Mouse (Mus musculus) liver, embryonic 16.5 days (tissue): Measurements from ENCODE around the gene Klhl35. TPM values are rescaled to one million over a fixed set of nuclear protein-coding genes. Genes with fewer than 3 reads are reported as not detected.

Source experiments
- ATAC-seq: fragments of 200-750 bp; cut with Nextera tagmentation; 2 replicates; pipeline ENCODE4 v1.8.0; 2017; ENCODE audit warnings: low read depth, mild to moderate bottlenecking, moderate number of reproducible peaks, moderate library complexity
- H3K27ac ChIP-seq: fragments of 300-500 bp; sonication (generic); 2 replicates; pipeline ENCODE4 v1.5.1; 2014; ENCODE audit warnings: mild to moderate bottlenecking, low read length
- H3K27me3 ChIP-seq: fragments of 300-500 bp; sonication (generic); 2 replicates; pipeline ENCODE4 v1.6.1; 2014; ENCODE audit warnings: low read depth, low read length, mixed read lengths; ENCODE audit not compliant: control insufficient read depth, insufficient read depth
- H3K36me3 ChIP-seq: fragments of 300-500 bp; sonication (generic); 2 replicates; pipeline ENCODE4 v1.6.1; 2014; ENCODE audit warnings: mild to moderate bottlenecking; ENCODE audit not compliant: control insufficient read depth, insufficient read depth
- H3K4me1 ChIP-seq: fragments of 300-500 bp; sonication (generic); 2 replicates; pipeline ENCODE4 v1.6.1; 2014; ENCODE audit warnings: low read depth, low read length, mixed read lengths; ENCODE audit not compliant: control insufficient read depth
- H3K4me2 ChIP-seq: fragments of 300-500 bp; sonication (generic); 2 replicates; pipeline ENCODE4 v1.6.1; 2014; ENCODE audit warnings: low read depth, low read length, mixed read lengths
- H3K4me3 ChIP-seq: fragments of 300-500 bp; sonication (generic); 2 replicates; pipeline ENCODE4 v1.5.1; 2014; ENCODE audit warnings: low read depth, mild to moderate bottlenecking, low read length
- H3K9ac ChIP-seq: fragments of 300-500 bp; sonication (generic); 2 replicates; pipeline ENCODE4 v1.6.1; 2014; ENCODE audit warnings: low read depth, low read length
- H3K9me3 ChIP-seq: fragments of 300-500 bp; sonication (generic); replicated peaks from 2 replicates; pipeline ENCODE4 v1.6.1; 2016; ENCODE audit warnings: low read length; ENCODE audit not compliant: control insufficient read depth
- WGBS: fragments of 180-500 bp; shearing (Covaris S2); extraction: QIAGEN DNeasy Blood & Tissue Kit; methylation state at CpG from one replicate; pipeline ENCODE4 v1.1.7; 2014; ENCODE audit not compliant: insufficient replicate concordance; 5-methylcytosine and 5-hydroxymethylcytosine counted together
- polyA plus RNA-seq: library from polyadenylated mRNA; unstranded; fragments of >200 nt; fragmentation: Nextera tagmentation; extraction: Ambion mirVana; gene quantifications from 2 replicates; pipeline ENCODE4 v1.2.1, GENCODE M21; 2015

Klhl35 gene
- polyA plus RNA-seq, 1 experiment from 2014 or later: not detected

GRCm38 (mm10) chr7:99459888-99460652 is 5.7 kb upstream of the Klhl35 start:
- Histone ChIP-seq H3K27me3 (no peaks in the 10 kb centered on the region), H3K4me1 (no peaks in the 10 kb centered on the region), H3K27ac (no peak overlapping the region), H3K9ac (no peak overlapping the region), H3K4me3 (no peak overlapping the region), H3K4me2 (no peak overlapping the region), H3K9me3 (no peaks in the 10 kb centered on the region), H3K36me3 (no peaks in the 10 kb centered on the region)
- ATAC-seq: no peak
- 72% methylated on average over 15 of the region's 15 CpGs for WGBS

GRCm38 (mm10) chr7:99463120-99463519 is 2.7 kb upstream of the Klhl35 start:
- Histone ChIP-seq H3K9ac (no peak overlapping the region), H3K4me1 (peaks cover 3% of the 10 kb centered on the region), H3K36me3 (no peaks in the 10 kb centered on the region), H3K4me3 (no peak overlapping the region), H3K4me2 (no peak overlapping the region), H3K27ac (no peak overlapping the region), H3K9me3 (no peaks in the 10 kb centered on the region), H3K27me3 (peaks cover 17% of the 10 kb centered on the region)
- ATAC-seq: no peak
- WGBS: 39% methylated on average over 2 of the region's 2 CpGs

- no peak; the same call in 1 of the 2 replicates for ATAC-seq
- H3K27ac ChIP-seq: peak overlapping the region; percentile 65
- H3K4me1 ChIP-seq: peaks cover 16% of the 10 kb centered on the region
- 7% methylated on average over 11 of the region's 11 CpGs for WGBS
- peaks cover 41% of the 10 kb centered on the region for H3K27me3 ChIP-seq
- H3K36me3 ChIP-seq: no peaks in the 10 kb centered on the region
- peak overlapping the region; percentile 75 for H3K4me2 ChIP-seq
- peak overlapping the region; percentile 38 for H3K9ac ChIP-seq
- H3K4me3 ChIP-seq: peak overlapping the region; percentile 57
- no peaks in the 10 kb centered on the region for H3K9me3 ChIP-seq
These were observed 2.1 kb downstream of the Klhl35 start for GRCm38 (mm10) chr7:99467916-99468282.

GRCm38 (mm10) chr7:99468283-99469132 is 2.7 kb downstream of the Klhl35 start:
- H3K9ac ChIP-seq: peak overlapping the region; percentile 38
- peaks cover 16% of the 10 kb centered on the region for H3K4me1 ChIP-seq
- H3K27ac ChIP-seq: peak overlapping the region; percentile 65
- peak overlapping the region; percentile 57 for H3K4me3 ChIP-seq
- peak overlapping the region; percentile 75 for H3K4me2 ChIP-seq
- 2% methylated on average over 142 of the region's 145 CpGs for WGBS
- H3K9me3 ChIP-seq: no peaks in the 10 kb centered on the region
- ATAC-seq: peak; percentile 67
- peaks cover 41% of the 10 kb centered on the region for H3K27me3 ChIP-seq
- no peaks in the 10 kb centered on the region for H3K36me3 ChIP-seq

GRCm38 (mm10) chr7:99469680-99470405 is 4.0 kb downstream of the Klhl35 start:
- H3K27ac ChIP-seq: no peak overlapping the region
- ATAC-seq: no peak
- H3K4me1 ChIP-seq: peaks cover 28% of the 10 kb centered on the region
- H3K36me3 ChIP-seq: no peaks in the 10 kb centered on the region
- no peak overlapping the region for H3K4me2 ChIP-seq
- no peaks in the 10 kb centered on the region for H3K9me3 ChIP-seq
- WGBS: 54% methylated on average over 17 of the region's 17 CpGs
- H3K27me3 ChIP-seq: peaks cover 41% of the 10 kb centered on the region
- no peak overlapping the region for H3K9ac ChIP-seq
- H3K4me3 ChIP-seq: no peak overlapping the region

- no peaks in the 10 kb centered on the region for H3K9me3 ChIP-seq
- ATAC-seq: no peak
- 66% methylated on average over 18 of the region's 18 CpGs for WGBS
- H3K4me2 ChIP-seq: no peak overlapping the region
- H3K4me1 ChIP-seq: peaks cover 42% of the 10 kb centered on the region
- H3K36me3 ChIP-seq: no peaks in the 10 kb centered on the region
- H3K4me3 ChIP-seq: no peak overlapping the region
- peaks cover 38% of the 10 kb centered on the region for H3K27me3 ChIP-seq
- H3K27ac ChIP-seq: no peak overlapping the region
- H3K9ac ChIP-seq: no peak overlapping the region
These were observed 5.8 kb downstream of the Klhl35 start for GRCm38 (mm10) chr7:99471578-99471977.

GRCm38 (mm10) chr7:99473638-99474407 is 8.0 kb downstream of the Klhl35 start:
- H3K9me3 ChIP-seq: no peaks in the 10 kb centered on the region
- no peak overlapping the region for H3K4me3 ChIP-seq
- H3K9ac ChIP-seq: no peak overlapping the region
- peaks cover 14% of the 10 kb centered on the region for H3K36me3 ChIP-seq
- H3K27me3 ChIP-seq: peaks cover 17% of the 10 kb centered on the region
- H3K4me1 ChIP-seq: peaks cover 32% of the 10 kb centered on the region
- no peak overlapping the region for H3K4me2 ChIP-seq
- no peak; the same call in 1 of the 2 replicates for ATAC-seq
- no peak overlapping the region for H3K27ac ChIP-seq
- 73% methylated on average over 14 of the region's 14 CpGs for WGBS

GRCm38 (mm10) chr7:99474836-99475561 is 9.2 kb downstream of the Klhl35 start:
- Histone ChIP-seq H3K36me3 (peaks cover 26% of the 10 kb centered on the region), H3K9me3 (no peaks in the 10 kb centered on the region), H3K4me2 (peak overlapping the region; percentile 14), H3K4me1 (peaks cover 32% of the 10 kb centered on the region), H3K27me3 (peaks cover 5% of the 10 kb centered on the region), H3K9ac (no peak overlapping the region), H3K27ac (peak overlapping the region; percentile 51), H3K4me3 (no peak overlapping the region)
- ATAC-seq: peak; percentile 82
- WGBS: 38% methylated on average over 12 of the region's 12 CpGs
